In genomic region chr7:100911246-100911770, GRCm38 (mm10) we compare ENCODE assay signal across 9 mouse cellular contexts. TPM values are rescaled to one million over a fixed set of nuclear protein-coding genes. Genes with fewer than 3 reads are reported as not detected.
DNase-seq lines count a peak whose midpoint lies in the region; ATAC-seq and TF ChIP-seq lines count a peak whose summit lies in the region.
"Had no signal": no experiment of that assay in that cellular context is flagged by ENCODE, and none has a peak within 500 bp of the region (broad histone marks: within the 10 kb centered on the region; RNA-seq: fewer than 3 reads in every experiment).

No protein-coding gene starts in this region.

- H3K4me2 ChIP-seq in embryonic facial prominence, embryonic 15.5 days (replicated peaks) = no peak overlapping the region

- intact Hi-C loops in heart, adult 2 months (cut with DNase I) = no loop called here
- intact Hi-C loops in heart, postnatal 36 days (cut with DNase I) = no loop called here

- no peak for ATAC-seq in embryonic facial prominence, embryonic 15.5 days (ENCODE audit: insufficient number of reproducible peaks, low FRiP score, low TSS enrichment, low read depth)
- no peak for ATAC-seq in activated CD4-positive, CD25-positive, alpha-beta regulatory T cell, adult 4 months

- no peak for TF ChIP-seq EP300 in heart, adult 2 months (IDR thresholded peaks at IDR 0.05; ENCODE audit: insufficient read depth, low read depth, low read length)

- H3K9ac ChIP-seq in heart, adult 2 months (ENCODE audit: low read depth, low read length) = no peak overlapping the region
- H3K9ac ChIP-seq in embryonic facial prominence, embryonic 15.5 days = no peak overlapping the region

- WGBS in heart, adult 2 months = 32% methylated on average over 2 of the region's 2 CpGs
- WGBS in embryonic facial prominence, embryonic 15.5 days = 19% methylated on average over 2 of the region's 2 CpGs
- WGBS in cerebellum, adult 2 months = 63% methylated on average over 2 of the region's 2 CpGs

- no peak for TF ChIP-seq CTCF in heart, adult 2 months (IDR thresholded peaks at IDR 0.05)
- no peak for TF ChIP-seq CTCF in cerebellum, adult 2 months (IDR thresholded peaks at IDR 0.05; ENCODE audit: borderline replicate concordance, insufficient read depth, low read depth, low read length)

- peak overlapping the region; percentile 68 for H3K27ac ChIP-seq in heart, adult 2 months
- H3K27ac ChIP-seq in embryonic facial prominence, embryonic 15.5 days (replicated peaks) = peak overlapping the region; percentile 19
- no peak overlapping the region for H3K27ac ChIP-seq in cerebellum, adult 2 months (ENCODE audit: insufficient read depth, low read length)

- H3K79me2 ChIP-seq in heart, adult 2 months (replicated peaks; ENCODE audit: control insufficient read depth, insufficient read depth, low read length) = no peaks in the 10 kb centered on the region

- H3K27me3 ChIP-seq in heart, adult 2 months (ENCODE audit: control insufficient read depth, insufficient read depth, low read length) = no peaks in the 10 kb centered on the region
- H3K27me3 ChIP-seq in embryonic facial prominence, embryonic 15.5 days = no peaks in the 10 kb centered on the region
- no peaks in the 10 kb centered on the region for H3K27me3 ChIP-seq in cerebellum, adult 2 months (ENCODE audit: control insufficient read depth, insufficient read depth, low read length)

- peak; percentile 51 to 62 for DNase-seq in heart, adult 2 months
- no peak for DNase-seq in heart, postnatal 36 days
- DNase-seq in kidney, adult 8-10 months = peak; percentile 59 to 75
- peak; percentile 54 for DNase-seq in lung, postnatal 25 days (ENCODE audit: low spot score)
- no peak for DNase-seq in cerebellum, adult 2 months
- no peak for DNase-seq in gastrocnemius, postnatal 25 days

- H3K36me3 ChIP-seq in heart, adult 2 months (ENCODE audit: control insufficient read depth, insufficient read depth, low read length) = no peaks in the 10 kb centered on the region
- H3K36me3 ChIP-seq in embryonic facial prominence, embryonic 15.5 days = peaks cover 13% of the 10 kb centered on the region; the same call in 1 of the 2 replicates

- H3K4me1 ChIP-seq in heart, adult 2 months (ENCODE audit: control insufficient read depth, insufficient read depth, low read length) = peaks cover 21% of the 10 kb centered on the region
- H3K4me1 ChIP-seq in embryonic facial prominence, embryonic 15.5 days = peaks cover 83% of the 10 kb centered on the region
- no peaks in the 10 kb centered on the region for H3K4me1 ChIP-seq in cerebellum, adult 2 months (ENCODE audit: control insufficient read depth, insufficient read depth, low read length)

- H3K4me3 ChIP-seq in heart, adult 2 months = no peak overlapping the region
- H3K4me3 ChIP-seq in embryonic facial prominence, embryonic 15.5 days (replicated peaks) = no peak overlapping the region
- H3K4me3 ChIP-seq in cerebellum, adult 2 months (replicated peaks; ENCODE audit: insufficient read depth, low read depth, low read length) = no peak overlapping the region
- H3K4me3 ChIP-seq: erythroblast, embryonic 14.5 days had no signal

- H3K9me3 ChIP-seq in embryonic facial prominence, embryonic 15.5 days (replicated peaks) = no peaks in the 10 kb centered on the region

- no peak for TF ChIP-seq POLR2A in heart, adult 2 months (IDR thresholded peaks at IDR 0.05; ENCODE audit: insufficient read depth, low read depth, low read length)
- TF ChIP-seq POLR2A in cerebellum, adult 2 months (IDR thresholded peaks at IDR 0.05; ENCODE audit: borderline replicate concordance, insufficient read depth, low read length) = no peak

RNA-seq across cellular contexts. Expression of gene Arhgef17, which starts 20.6 kb away (rescaled TPM):
- 10 to 100 TPM; 26.2 to 28.4 TPM for total RNA-seq in heart, adult 2 months (2021)
- 23.4 and 28.9 TPM in 2 replicates for polyA plus RNA-seq in heart, adult 2 months (2012; rRNA removed)
- total RNA-seq in heart, postnatal 36 days (2021) = 10 to 100 TPM; 24.3 to 29.9 TPM
- polyA plus RNA-seq in embryonic facial prominence, embryonic 15.5 days (2015; fragmentation: Nextera tagmentation; extraction: Ambion mirVana) = 8.7 and 10.5 TPM in 2 replicates
- polyA plus RNA-seq in cerebellum, adult 2 months (2012; rRNA removed) = 70.0 and 71.4 TPM in 2 replicates
- polyA plus RNA-seq in activated CD4-positive, CD25-positive, alpha-beta regulatory T cell, adult 4 months (2017; shearing (Covaris generic)) = under 1 TPM in 1 of 2 experiments, not detected in 1; 0.42 TPM
- 10 to 100 TPM; 16.4 to 20.8 TPM for total RNA-seq in gastrocnemius, postnatal 25 days (2021)

RNA-seq across cellular contexts. Expression of gene Relt, which starts 48.1 kb away (rescaled TPM):
- 1 to 10 TPM; 4.6 to 5.5 TPM for total RNA-seq in heart, adult 2 months (2021)
- polyA plus RNA-seq in heart, adult 2 months (2012; rRNA removed) = 6.4 and 7.2 TPM in 2 replicates
- 1 to 10 TPM; 2.1 to 3.1 TPM for total RNA-seq in heart, postnatal 36 days (2021)
- polyA plus RNA-seq in embryonic facial prominence, embryonic 15.5 days (2015; fragmentation: Nextera tagmentation; extraction: Ambion mirVana) = 3.5 and 4.2 TPM in 2 replicates
- 24.8 and 29.2 TPM in 2 replicates for polyA plus RNA-seq in cerebellum, adult 2 months (2012; rRNA removed)
- polyA plus RNA-seq in activated CD4-positive, CD25-positive, alpha-beta regulatory T cell, adult 4 months (2017; shearing (Covaris generic)) = 10 to 100 TPM; 14.5 to 16.3 TPM
- 10 to 100 TPM; 11.3 to 13.4 TPM for total RNA-seq in gastrocnemius, postnatal 25 days (2021)

Comparison
In these comparisons a context has a peak if more than half of its experiments do, and no peak if none do; other contexts are left out.
1. DNase-seq: peak in heart, adult 2 months (2 of 2), kidney, adult 8-10 months (2 of 2) and lung, postnatal 25 days (single experiment); none in heart, postnatal 36 days (0 of 2), cerebellum, adult 2 months (0 of 2) and gastrocnemius, postnatal 25 days (single experiment).